ENCODE assay signal across 17 mouse cellular contexts in the genomic region with DNA sequence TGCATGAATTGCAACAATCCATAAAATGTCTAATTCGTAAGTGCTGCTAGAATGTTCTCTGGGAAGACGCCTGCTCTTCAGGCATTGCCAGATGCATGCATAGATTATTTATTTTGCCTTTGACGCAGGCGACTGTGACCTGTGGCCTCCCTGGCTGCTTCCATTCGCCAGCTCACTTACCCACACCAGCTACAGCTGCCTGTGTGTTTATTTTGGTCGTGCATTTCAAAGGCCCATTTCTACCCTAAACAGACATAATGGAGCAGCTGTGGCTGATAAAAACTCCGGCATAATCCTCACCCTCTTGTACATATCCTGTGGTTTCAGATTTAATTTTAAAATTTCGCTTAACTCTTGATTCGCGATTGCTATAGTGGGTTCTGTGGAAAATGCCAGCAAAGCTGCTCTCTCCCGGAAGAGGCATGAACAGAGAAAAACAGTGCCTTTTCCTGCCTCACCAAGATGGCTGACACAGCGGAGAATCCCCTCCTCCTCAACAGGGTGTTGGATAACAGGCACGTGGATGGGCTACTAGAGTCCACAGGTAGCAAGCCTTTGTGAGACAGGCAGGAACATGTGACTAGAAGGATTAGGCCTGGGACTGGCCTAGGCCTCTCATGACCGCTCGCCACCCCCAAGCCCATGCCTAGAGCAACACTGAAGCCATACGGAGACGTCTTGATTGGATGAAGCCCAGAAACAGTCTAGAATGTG. TPM values are rescaled to one million over a fixed set of nuclear protein-coding genes. Genes with fewer than 3 reads are reported as not detected.
A peak's percentile ranks its signal among the peaks of the same experiment; 100 is the strongest.
DNase-seq lines count a peak whose midpoint lies in the region; ATAC-seq and TF ChIP-seq lines count a peak whose summit lies in the region.
"Had no signal": no experiment of that assay in that cellular context is flagged by ENCODE, and none has a peak within 500 bp of the region (broad histone marks: within the 10 kb centered on the region; RNA-seq: fewer than 3 reads in every experiment).

No protein-coding gene starts in this region.

- H3K4me1 ChIP-seq in forebrain, embryonic 15.5 days, result no peaks in the 10 kb centered on the region
- peaks cover 6% of the 10 kb centered on the region for H3K4me1 ChIP-seq in forebrain, embryonic 10.5 days
- H3K4me1 ChIP-seq in lung, embryonic 16.5 days (replicated peaks; ENCODE audit: control insufficient read depth, insufficient read depth, low read length), result no peaks in the 10 kb centered on the region
- no peaks in the 10 kb centered on the region for H3K4me1 ChIP-seq in embryonic facial prominence, embryonic 11.5 days (ENCODE audit: control insufficient read depth, insufficient read depth, low read length)
- no peaks in the 10 kb centered on the region for H3K4me1 ChIP-seq in limb, embryonic 14.5 days (ENCODE audit: control insufficient read depth, insufficient read depth, low read length)
- H3K4me1 ChIP-seq: heart, embryonic 13.5 days; intestine, embryonic 15.5 days had no signal

- H3K4me2 ChIP-seq in forebrain, embryonic 15.5 days (replicated peaks), result no peak overlapping the region
- H3K4me2 ChIP-seq in lung, embryonic 16.5 days (ENCODE audit: low read depth, low read length), result no peak overlapping the region
- no peak overlapping the region for H3K4me2 ChIP-seq in embryonic facial prominence, embryonic 11.5 days (ENCODE audit: low read depth, low read length)
- no peak overlapping the region for H3K4me2 ChIP-seq in limb, embryonic 14.5 days (replicated peaks; ENCODE audit: low read depth, low read length, severe bottlenecking)
- H3K4me2 ChIP-seq: heart, embryonic 13.5 days; intestine, embryonic 15.5 days; liver, embryonic 11.5 days had no signal

- WGBS in forebrain, embryonic 15.5 days, result 82% methylated on average over 17 of the region's 17 CpGs
- WGBS in forebrain, embryonic 10.5 days, result 84% methylated on average over 17 of the region's 17 CpGs
- WGBS in lung, embryonic 16.5 days, result 54% methylated on average over 17 of the region's 17 CpGs
- WGBS in embryonic facial prominence, embryonic 11.5 days, result 66% methylated on average over 17 of the region's 17 CpGs
- WGBS in limb, embryonic 14.5 days, result 70% methylated on average over 17 of the region's 17 CpGs

- H3K36me3 ChIP-seq in forebrain, embryonic 15.5 days, result no peaks in the 10 kb centered on the region
- no peaks in the 10 kb centered on the region for H3K36me3 ChIP-seq in forebrain, embryonic 10.5 days (replicated peaks)
- H3K36me3 ChIP-seq in lung, embryonic 16.5 days (ENCODE audit: control insufficient read depth, insufficient read depth, low read length), result no peaks in the 10 kb centered on the region
- no peaks in the 10 kb centered on the region for H3K36me3 ChIP-seq in embryonic facial prominence, embryonic 11.5 days (replicated peaks; ENCODE audit: control insufficient read depth, insufficient read depth, low read depth, low read length)
- H3K36me3 ChIP-seq in limb, embryonic 14.5 days (ENCODE audit: control insufficient read depth, insufficient read depth, low read length), result no peaks in the 10 kb centered on the region
- H3K36me3 ChIP-seq: heart, embryonic 13.5 days; intestine, embryonic 15.5 days had no signal

- no peak overlapping the region for H3K9ac ChIP-seq in forebrain, embryonic 15.5 days (replicated peaks)
- no peak overlapping the region for H3K9ac ChIP-seq in lung, embryonic 16.5 days (ENCODE audit: low read length)
- no peak overlapping the region for H3K9ac ChIP-seq in embryonic facial prominence, embryonic 11.5 days (replicated peaks; ENCODE audit: low read length)
- H3K9ac ChIP-seq in limb, embryonic 14.5 days (ENCODE audit: low read depth, low read length, severe bottlenecking), result no peak overlapping the region
- H3K9ac ChIP-seq: heart, embryonic 13.5 days; intestine, embryonic 15.5 days had no signal

- DNase-seq in forebrain, embryonic 10.5 days (ENCODE audit: extremely low spot score, low spot score), result no peak
- DNase-seq in lung, adult 18-20 months, result no peak
- DNase-seq in embryonic facial prominence, embryonic 11.5 days (ENCODE audit: low spot score), result peak; percentile 16
- no peak for DNase-seq in limb, embryonic 14.5 days (ENCODE audit: low spot score)
- no peak for DNase-seq in frontal cortex, adult 2 months (ENCODE audit: extremely low spot score in 1 of 2, low spot score in 1 of 2)
- no peak for DNase-seq in thymus, postnatal 14 days
- DNase-seq: B cell, adult 2 months; cerebellum, adult 2 months; lung, postnatal 36 days; midbrain, embryonic 14.5 days; right cerebral cortex, postnatal 25 days had no signal

- no peak for TF ChIP-seq POLR2A in limb, embryonic 14.5 days (IDR thresholded peaks at IDR 0.05; ENCODE audit: borderline replicate concordance, extremely low read depth, insufficient read depth, insufficient read length)

- H3K27me3 ChIP-seq in forebrain, embryonic 15.5 days, result no peaks in the 10 kb centered on the region
- peaks cover 12% of the 10 kb centered on the region; the same call in 1 of the 2 replicates for H3K27me3 ChIP-seq in forebrain, embryonic 10.5 days (ENCODE audit: poor library complexity, severe bottlenecking)
- H3K27me3 ChIP-seq in lung, embryonic 16.5 days (ENCODE audit: control insufficient read depth, insufficient read depth, low read depth, low read length), result no peaks in the 10 kb centered on the region
- no peaks in the 10 kb centered on the region for H3K27me3 ChIP-seq in embryonic facial prominence, embryonic 11.5 days (ENCODE audit: control insufficient read depth, insufficient read depth, low read length)
- no peaks in the 10 kb centered on the region for H3K27me3 ChIP-seq in limb, embryonic 14.5 days (ENCODE audit: control insufficient read depth, insufficient read depth, low read length)
- H3K27me3 ChIP-seq: heart, embryonic 13.5 days; intestine, embryonic 15.5 days had no signal

- H3K4me3 ChIP-seq in forebrain, embryonic 15.5 days, result no peak overlapping the region
- H3K4me3 ChIP-seq in forebrain, embryonic 10.5 days, result no peak overlapping the region
- H3K4me3 ChIP-seq in lung, embryonic 16.5 days (ENCODE audit: low read length), result no peak overlapping the region
- no peak overlapping the region for H3K4me3 ChIP-seq in embryonic facial prominence, embryonic 11.5 days (ENCODE audit: low read depth, low read length)
- no peak overlapping the region for H3K4me3 ChIP-seq in limb, embryonic 14.5 days (replicated peaks; ENCODE audit: low read length)
- H3K4me3 ChIP-seq: heart, embryonic 13.5 days; intestine, embryonic 15.5 days had no signal

- peak overlapping the region; percentile 36 for H3K27ac ChIP-seq in forebrain, embryonic 15.5 days (replicated peaks)
- H3K27ac ChIP-seq in forebrain, embryonic 10.5 days, result no peak overlapping the region
- peak overlapping the region; percentile 9; the same call in 1 of the 2 replicates for H3K27ac ChIP-seq in lung, embryonic 16.5 days (ENCODE audit: low read length)
- H3K27ac ChIP-seq in embryonic facial prominence, embryonic 11.5 days (replicated peaks; ENCODE audit: low read depth, low read length), result no peak overlapping the region
- H3K27ac ChIP-seq in limb, embryonic 14.5 days (replicated peaks; ENCODE audit: low read depth, low read length), result peak overlapping the region; percentile 43; the same call in 1 of the 2 replicates
- H3K27ac ChIP-seq: heart, embryonic 13.5 days; intestine, embryonic 15.5 days; kidney, postnatal 0 days had no signal

- no peaks in the 10 kb centered on the region for H3K9me3 ChIP-seq in forebrain, embryonic 15.5 days
- H3K9me3 ChIP-seq in forebrain, embryonic 10.5 days, result no peaks in the 10 kb centered on the region
- 0 out of 2 replicates have a peak, but pooled peaks cover 4% of the 10 kb centered on the region for H3K9me3 ChIP-seq in lung, embryonic 16.5 days (ENCODE audit: control insufficient read depth, low read length)
- no peaks in the 10 kb centered on the region for H3K9me3 ChIP-seq in embryonic facial prominence, embryonic 11.5 days (replicated peaks; ENCODE audit: control insufficient read depth, low read length)
- H3K9me3 ChIP-seq in limb, embryonic 14.5 days (ENCODE audit: control insufficient read depth, low read length), result no peaks in the 10 kb centered on the region
- H3K9me3 ChIP-seq: intestine, embryonic 15.5 days had no signal

- ATAC-seq in forebrain, embryonic 15.5 days (replicated peaks), result no peak
- ATAC-seq in lung, embryonic 16.5 days (ENCODE audit: low read depth), result peak; percentile 69; the same call in 1 of the 2 replicates
- ATAC-seq in embryonic facial prominence, embryonic 11.5 days (replicated peaks; ENCODE audit: insufficient number of reproducible peaks, low FRiP score, low TSS enrichment, low read depth), result no peak
- ATAC-seq in limb, embryonic 14.5 days (ENCODE audit: low FRiP score, low read depth), result peak; percentile 41; the same call in 1 of the 2 replicates
- ATAC-seq: intestine, embryonic 15.5 days had no signal

RNA-seq across cellular contexts. Expression of a gene that starts 7.3 kb away (rescaled TPM):
- polyA plus RNA-seq in forebrain, embryonic 15.5 days (2015; fragmentation: Nextera tagmentation; extraction: Ambion mirVana), result 31.9 and 32.2 TPM in 2 replicates
- 19.4 and 20.6 TPM in 2 replicates for polyA plus RNA-seq in forebrain, embryonic 10.5 days (2016; fragmentation: Nextera tagmentation; extraction: Ambion mirVana)
- 15.6 and 17.6 TPM in 2 replicates for polyA plus RNA-seq in lung, embryonic 16.5 days (2015; fragmentation: Nextera tagmentation; extraction: Ambion mirVana)
- polyA plus RNA-seq in embryonic facial prominence, embryonic 11.5 days (2014; fragmentation: Nextera tagmentation; extraction: Ambion mirVana), result 18.6 and 23.9 TPM in 2 replicates
- polyA plus RNA-seq in limb, embryonic 14.5 days (2012; rRNA removed), result 15.2 and 18.9 TPM in 2 replicates
- 25.4 and 36.6 TPM in 2 replicates for polyA plus RNA-seq in limb, embryonic 14.5 days (2014; fragmentation: Nextera tagmentation; extraction: Ambion mirVana)
- polyA plus RNA-seq in frontal cortex, adult 2 months (2012; rRNA removed), result 38.8 and 40.6 TPM in 2 replicates

Comparison
In these comparisons a context has a peak if more than half of its experiments do, and no peak if none do; other contexts are left out.
1. H3K27ac ChIP-seq: peak in forebrain, embryonic 15.5 days (single experiment), lung, embryonic 16.5 days (single experiment) and limb, embryonic 14.5 days (single experiment); none in forebrain, embryonic 10.5 days (single experiment) and embryonic facial prominence, embryonic 11.5 days (single experiment).
2. ATAC-seq: peak in lung, embryonic 16.5 days (single experiment) and limb, embryonic 14.5 days (single experiment); none in forebrain, embryonic 15.5 days (single experiment) and embryonic facial prominence, embryonic 11.5 days (single experiment).